Mouse (Mus musculus) testis, adult 2 months (tissue): ENCODE results near the gene Rimbp3.

Experiments
- CTCF ChIP-seq: fragments of 200-500 bp; IDR thresholded peaks from 2 replicates; pipeline ENCODE4 v1.5.1; 2012; ENCODE audit warnings: low read depth, mild to moderate bottlenecking, inconsistent platforms, low read length, moderate library complexity; ENCODE audit not compliant: control insufficient read depth, insufficient read depth, insufficient replicate concordance
- POLR2A ChIP-seq: fragments of 200-500 bp; IDR thresholded peaks from 2 replicates; pipeline ENCODE4 v1.6.1; 2012; ENCODE audit warnings: low read depth, mild to moderate bottlenecking, inconsistent platforms, low read length, moderate library complexity; ENCODE audit not compliant: control insufficient read depth

GRCm38 (mm10) chr16:17247727-17248126 is 39.3 kb downstream of the Rimbp3 start:
- TF ChIP-seq CTCF (no peak), POLR2A (no peak)
